In genomic region chr10:118867896-118868600, GRCm38 (mm10) we compare ENCODE assay signal across 8 mouse cellular contexts. TPM values are rescaled to one million over a fixed set of nuclear protein-coding genes. Genes with fewer than 3 reads are reported as not detected.
A peak's percentile ranks its signal among the peaks of the same experiment; 100 is the strongest.
DNase-seq lines count a peak whose midpoint lies in the region; ATAC-seq and TF ChIP-seq lines count a peak whose summit lies in the region.

No protein-coding gene starts in this region.

- no peak for TF ChIP-seq CTCF in left cerebral cortex, adult 2 months (IDR thresholded peaks at IDR 0.05)
- no peak for TF ChIP-seq CTCF in kidney, adult 2 months (conservative IDR thresholded peaks at IDR 0.05; ENCODE audit: insufficient read depth, insufficient read length, low read depth, low read length)

- DNase-seq in left cerebral cortex, adult 2 months (ENCODE audit: extremely low spot score in 1 of 2, low spot score in 2 of 2) = peak; percentile 29 to 47
- DNase-seq in left cerebral cortex, adult 18-20 months (ENCODE audit: low spot score in 2 of 2) = no peak
- DNase-seq in cerebellum, postnatal 14 days = peak; percentile 40 to 42
- DNase-seq in kidney, adult 2 months = peak; percentile 47
- DNase-seq in ovary, adult 18-20 months (ENCODE audit: low spot score) = peak; percentile 9
- DNase-seq in urinary bladder, postnatal 25 days (ENCODE audit: low spot score) = peak; percentile 53

- H3K27me3 ChIP-seq in kidney, adult 2 months (replicated peaks; ENCODE audit: control insufficient read depth, insufficient read depth, low read length) = no peaks in the 10 kb centered on the region
- no peaks in the 10 kb centered on the region for H3K27me3 ChIP-seq in lung, embryonic 16.5 days (ENCODE audit: control insufficient read depth, insufficient read depth, low read depth, low read length)

- WGBS in kidney, adult 2 months = under 1% methylated on average over 61 of the region's 62 CpGs
- under 1% methylated on average over 57 of the region's 62 CpGs for WGBS in lung, embryonic 16.5 days

- ATAC-seq in granulocyte monocyte progenitor cell, adult 5-6 weeks (replicated peaks; ENCODE audit: poor library complexity, severe bottlenecking) = peak; percentile 13
- peak; percentile 36 for ATAC-seq in lung, embryonic 16.5 days (ENCODE audit: low read depth)

- peak overlapping the region; percentile 97 for H3K9ac ChIP-seq in lung, embryonic 16.5 days (ENCODE audit: low read length)

- peak overlapping the region; percentile 91 for H3K4me3 ChIP-seq in left cerebral cortex, adult 2 months
- H3K4me3 ChIP-seq in kidney, adult 2 months (ENCODE audit: insufficient read depth, low read depth, low read length) = peak overlapping the region; percentile 97
- H3K4me3 ChIP-seq in lung, embryonic 16.5 days (ENCODE audit: low read length) = peak overlapping the region; percentile 88

- peak overlapping the region; percentile 94 for H3K27ac ChIP-seq in left cerebral cortex, adult 2 months
- H3K27ac ChIP-seq in kidney, adult 2 months (ENCODE audit: insufficient read depth, low read depth, low read length) = peak overlapping the region; percentile 89
- peak overlapping the region; percentile 97 for H3K27ac ChIP-seq in lung, embryonic 16.5 days (ENCODE audit: low read length)

- no peak for TF ChIP-seq POLR2A in kidney, adult 2 months (IDR thresholded peaks at IDR 0.05; ENCODE audit: low read depth, low read length)

- H3K9me3 ChIP-seq in lung, embryonic 16.5 days (ENCODE audit: control insufficient read depth, low read length) = no peaks in the 10 kb centered on the region

- H3K4me1 ChIP-seq in kidney, adult 2 months (ENCODE audit: control insufficient read depth, insufficient read depth, low read length) = peaks cover 10% of the 10 kb centered on the region
- H3K4me1 ChIP-seq in lung, embryonic 16.5 days (replicated peaks; ENCODE audit: control insufficient read depth, insufficient read depth, low read length) = peaks cover 31% of the 10 kb centered on the region

- peak overlapping the region; percentile 96 for H3K4me2 ChIP-seq in lung, embryonic 16.5 days (ENCODE audit: low read depth, low read length)

- intact Hi-C loops in left cerebral cortex, adult 2 months (cut with DNase I) = loop anchor here (5.0 to 10.0 kb wide), 5 partner anchors 76 to 357 kb away; no protein-coding TSS in a partner anchor

- H3K36me3 ChIP-seq in kidney, adult 2 months (ENCODE audit: control insufficient read depth, insufficient read depth, low read length) = no peaks in the 10 kb centered on the region
- H3K36me3 ChIP-seq in lung, embryonic 16.5 days (ENCODE audit: control insufficient read depth, insufficient read depth, low read length) = peaks cover 3% of the 10 kb centered on the region; the same call in 1 of the 2 replicates

RNA-seq across cellular contexts. Expression of gene Dyrk2, which starts 2.0 kb away (rescaled TPM):
- 10 to 100 TPM; 49.9 to 53.9 TPM for total RNA-seq in left cerebral cortex, adult 2 months (2021)
- 10 to 100 TPM; 42.6 to 44.1 TPM for total RNA-seq in left cerebral cortex, adult 18-20 months (2021)
- 12.4 and 14.0 TPM in 2 replicates for total RNA-seq in granulocyte monocyte progenitor cell, adult 5-6 weeks (2014; fragmentation: Nextera tagmentation)
- total RNA-seq in granulocyte monocyte progenitor cell, adult 5-6 weeks (2017) = 14.8 and 28.5 TPM in 2 replicates
- 21.2 and 21.5 TPM in 2 replicates for polyA plus RNA-seq in kidney, adult 2 months (2012; rRNA removed)
- 6.7 and 6.9 TPM in 2 replicates for polyA plus RNA-seq in lung, embryonic 16.5 days (2015; fragmentation: Nextera tagmentation; extraction: Ambion mirVana)

Comparison
In these comparisons a context has a peak if more than half of its experiments do, and no peak if none do; other contexts are left out.
1. DNase-seq: peak in left cerebral cortex, adult 2 months (2 of 2), cerebellum, postnatal 14 days (2 of 2), kidney, adult 2 months (single experiment), ovary, adult 18-20 months (single experiment) and urinary bladder, postnatal 25 days (single experiment); none in left cerebral cortex, adult 18-20 months (0 of 2).
2. Peak in every context shown above with its lines, with median percentiles within 50 percentile points of each other: H3K27ac ChIP-seq and H3K4me3 ChIP-seq.